Mouse (Mus musculus): Measurements from ENCODE around the gene Pf4. TPM values are rescaled to one million over a fixed set of nuclear protein-coding genes. Genes with fewer than 3 reads are reported as not detected.

Pf4 gene
- polyA plus RNA-seq, 1 experiment from 2014 or later: 56.7 TPM

GRCm38 (mm10) chr5:90806050-90806449, 33.8 kb downstream of the Pf4 start:
- no peaks in the 10 kb centered on the region for H3K27me3 ChIP-seq (ENCODE audit: control insufficient read depth, insufficient read depth, low read length)
- no peaks in the 10 kb centered on the region for H3K4me1 ChIP-seq (replicated peaks; ENCODE audit: control insufficient read depth, insufficient read depth, low read length)
- no peaks in the 10 kb centered on the region for H3K36me3 ChIP-seq (replicated peaks; ENCODE audit: control insufficient read depth, insufficient read depth)
- H3K27ac ChIP-seq: no peak overlapping the region
- ATAC-seq (ENCODE audit: low FRiP score): no peak
- no peak for DNase-seq (ENCODE audit: low spot score)
- H3K4me3 ChIP-seq (replicated peaks; ENCODE audit: low read length): no peak overlapping the region
- H3K4me2 ChIP-seq (replicated peaks): no peak overlapping the region
- no peak overlapping the region for H3K9ac ChIP-seq
- H3K9me3 ChIP-seq (ENCODE audit: control insufficient read depth, low read length): no peaks in the 10 kb centered on the region

GRCm38 (mm10) chr5:90807176-90807950, 35.1 kb downstream of the Pf4 start:
- no peaks in the 10 kb centered on the region for H3K9me3 ChIP-seq (ENCODE audit: control insufficient read depth, low read length)
- H3K27ac ChIP-seq: no peak overlapping the region
- no peaks in the 10 kb centered on the region for H3K27me3 ChIP-seq (ENCODE audit: control insufficient read depth, insufficient read depth, low read length)
- no peaks in the 10 kb centered on the region for H3K36me3 ChIP-seq (replicated peaks; ENCODE audit: control insufficient read depth, insufficient read depth)
- no peak overlapping the region for H3K9ac ChIP-seq
- ATAC-seq (ENCODE audit: low FRiP score) (no peak), DNase-seq (ENCODE audit: low spot score) (no peak)
- no peaks in the 10 kb centered on the region for H3K4me1 ChIP-seq (replicated peaks; ENCODE audit: control insufficient read depth, insufficient read depth, low read length)
- 87% methylated on average over 3 of the region's 3 CpGs for WGBS
- no peak overlapping the region for H3K4me2 ChIP-seq (replicated peaks)
- H3K4me3 ChIP-seq (replicated peaks; ENCODE audit: low read length): no peak overlapping the region

- no peak overlapping the region for H3K27ac ChIP-seq
- H3K36me3 ChIP-seq (replicated peaks; ENCODE audit: control insufficient read depth, insufficient read depth): no peaks in the 10 kb centered on the region
- no peak for ATAC-seq (ENCODE audit: low FRiP score)
- H3K27me3 ChIP-seq (ENCODE audit: control insufficient read depth, insufficient read depth, low read length): no peaks in the 10 kb centered on the region
- no peaks in the 10 kb centered on the region for H3K4me1 ChIP-seq (replicated peaks; ENCODE audit: control insufficient read depth, insufficient read depth, low read length)
- no peak overlapping the region for H3K4me2 ChIP-seq (replicated peaks)
- no peaks in the 10 kb centered on the region for H3K9me3 ChIP-seq (ENCODE audit: control insufficient read depth, low read length)
- H3K4me3 ChIP-seq (replicated peaks; ENCODE audit: low read length): no peak overlapping the region
- no peak overlapping the region for H3K9ac ChIP-seq
- no peak for DNase-seq (ENCODE audit: low spot score)
Measured at GRCm38 (mm10) chr5:90819756-90820155, 47.5 kb downstream of the Pf4 start.

Small RNA genes within 50 kb of the gene (microRNA-seq; reads per million reads assigned to microRNA genes)
- gene Gm24322: not detected

Other genes with a start within 250 kb of the Pf4 start
- 0.08 TPM in 1 of 2 replicates, not detected in the other for gene 5830473C10Rik, start 211.3 kb upstream of the Pf4 start, polyA plus RNA-seq (2014; fragmentation: Nextera tagmentation; extraction: Ambion mirVana)
- 1.9 and 2.0 TPM in 2 replicates for gene Rassf6, start 131.8 kb upstream of the Pf4 start, polyA plus RNA-seq (2014; fragmentation: Nextera tagmentation; extraction: Ambion mirVana)
- gene Cxcl5, start 13.1 kb upstream of the Pf4 start, polyA plus RNA-seq (2014; fragmentation: Nextera tagmentation; extraction: Ambion mirVana): 0.37 and 0.47 TPM in 2 replicates
- gene Ppbp, start 3.9 kb upstream of the Pf4 start, polyA plus RNA-seq (2014; fragmentation: Nextera tagmentation; extraction: Ambion mirVana): 1.1 and 1.6 TPM in 2 replicates
- 0.21 TPM in 1 of 2 replicates, not detected in the other for gene Cxcl3, start 13.7 kb downstream of the Pf4 start, polyA plus RNA-seq (2014; fragmentation: Nextera tagmentation; extraction: Ambion mirVana)
- gene Cxcl15, start 22.1 kb downstream of the Pf4 start, polyA plus RNA-seq (2014; fragmentation: Nextera tagmentation; extraction: Ambion mirVana): not detected in 2 replicates
- 0.57 and 0.64 TPM in 2 replicates for gene Cxcl1, start 118.8 kb downstream of the Pf4 start, polyA plus RNA-seq (2014; fragmentation: Nextera tagmentation; extraction: Ambion mirVana)
- 0.24 TPM in 1 of 2 replicates, not detected in the other for gene Cxcl2, start 131.4 kb downstream of the Pf4 start, polyA plus RNA-seq (2014; fragmentation: Nextera tagmentation; extraction: Ambion mirVana)
- gene Mthfd2l, start 158.7 kb downstream of the Pf4 start, polyA plus RNA-seq (2014; fragmentation: Nextera tagmentation; extraction: Ambion mirVana): 88.3 and 95.7 TPM in 2 replicates

Measured in hindbrain, embryonic 14.5 days (tissue).